Mouse (Mus musculus) bone marrow, adult 2 months (tissue): Measurements from ENCODE around the gene Smndc1. TPM values are rescaled to one million over a fixed set of nuclear protein-coding genes. Genes with fewer than 3 reads are reported as not detected.

Experiments
- H3K27ac ChIP-seq: fragments of 200-500 bp; 2 replicates; pipeline ENCODE4 v1.5.1; 2012; ENCODE audit warnings: low read depth, mild to moderate bottlenecking, control low read depth, inconsistent platforms, low read length; ENCODE audit not compliant: control insufficient read depth, poor library complexity, insufficient read depth
- H3K4me1 ChIP-seq: fragments of 200-500 bp; 2 replicates; pipeline ENCODE4 v1.6.1; 2011; ENCODE audit warnings: low read length; ENCODE audit not compliant: control insufficient read depth, insufficient read depth
- H3K4me3 ChIP-seq: fragments of 200-500 bp; replicated peaks from 2 replicates; pipeline ENCODE3; 2011; ENCODE audit warnings: mild to moderate bottlenecking, low read depth, low read length, control low read depth; ENCODE audit not compliant: control insufficient read depth
- CTCF ChIP-seq: fragments of 200-500 bp; IDR thresholded peaks from 2 replicates; pipeline ENCODE4 v1.5.1; 2011; ENCODE audit warnings: low read length, control low read depth; ENCODE audit not compliant: control insufficient read depth, insufficient read depth
- POLR2A ChIP-seq: fragments of 200-500 bp; IDR thresholded peaks from 2 replicates; pipeline ENCODE4 v1.6.1; 2011; ENCODE audit warnings: low read depth, mild to moderate bottlenecking, control low read depth, low read length, borderline replicate concordance; ENCODE audit not compliant: control insufficient read depth
- WGBS: fragments of 180-500 bp; shearing (Covaris S2); methylation state at CpG from one replicate; pipeline ENCODE4 v1.1.7; 2018; 5-methylcytosine and 5-hydroxymethylcytosine counted together
- polyA plus RNA-seq: library from polyadenylated mRNA; stranded (reverse); fragments of >200 nt; gene quantifications from 2 replicates; pipeline ENCODE4 v1.2.4, GENCODE M21; 2011; ENCODE audit warnings: low replicate concordance; ENCODE audit not compliant: missing spikeins, insufficient read depth, insufficient read length

The Smndc1 gene
- polyA plus RNA-seq, 1 experiment: 41.2 TPM

GRCm38 (mm10) chr19:53389851-53390431, 437 bp downstream of the Smndc1 start:
- H3K27ac ChIP-seq: peak overlapping the region; percentile 96
- no peak for TF ChIP-seq CTCF
- TF ChIP-seq POLR2A: no peak
- under 1% methylated on average over 59 of the region's 59 CpGs for WGBS
- H3K4me1 ChIP-seq: peaks cover 1% of the 10 kb centered on the region; the same call in 1 of the 2 replicates
- H3K4me3 ChIP-seq: peak overlapping the region; percentile 63

- 10% methylated on average over 6 of the region's 6 CpGs for WGBS
- Histone ChIP-seq H3K4me1 (peaks cover 1% of the 10 kb centered on the region; the same call in 1 of the 2 replicates), H3K27ac (no peak overlapping the region), H3K4me3 (peak overlapping the region; percentile 63)
- TF ChIP-seq CTCF: no peak
Measured at GRCm38 (mm10) chr19:53389417-53389816, 961 bp downstream of the Smndc1 start.

- Histone ChIP-seq H3K27ac (no peak overlapping the region), H3K4me3 (no peak overlapping the region), H3K4me1 (no peaks in the 10 kb centered on the region; the same call in 1 of the 2 replicates)
- no peak for TF ChIP-seq POLR2A
- TF ChIP-seq CTCF: no peak
- WGBS: 93% methylated on average over 15 of the region's 15 CpGs
Measured at GRCm38 (mm10) chr19:53383336-53383735, 7.0 kb downstream of the Smndc1 start.

- H3K27ac ChIP-seq: no peak overlapping the region
- H3K4me1 ChIP-seq: no peaks in the 10 kb centered on the region; the same call in 1 of the 2 replicates
- WGBS: 83% methylated on average over 10 of the region's 10 CpGs
- H3K4me3 ChIP-seq: no peak overlapping the region
- no peak for TF ChIP-seq POLR2A
- no peak for TF ChIP-seq CTCF
Measured at GRCm38 (mm10) chr19:53378421-53378820, 12.0 kb downstream of the Smndc1 start.

- H3K27ac ChIP-seq: no peak overlapping the region
- no peaks in the 10 kb centered on the region; the same call in 1 of the 2 replicates for H3K4me1 ChIP-seq
- WGBS: 87% methylated on average over 8 of the region's 8 CpGs
- no peak for TF ChIP-seq POLR2A
- no peak for TF ChIP-seq CTCF
- H3K4me3 ChIP-seq: no peak overlapping the region
Measured at GRCm38 (mm10) chr19:53377652-53378051, 12.7 kb downstream of the Smndc1 start.

GRCm38 (mm10) chr19:53375816-53376215, 14.6 kb downstream of the Smndc1 start:
- no peak overlapping the region for H3K4me3 ChIP-seq
- WGBS: 95% methylated on average over 9 of the region's 9 CpGs
- no peaks in the 10 kb centered on the region; the same call in 1 of the 2 replicates for H3K4me1 ChIP-seq
- H3K27ac ChIP-seq: no peak overlapping the region
- TF ChIP-seq POLR2A (no peak), CTCF (no peak)

- no peak overlapping the region for H3K27ac ChIP-seq
- TF ChIP-seq CTCF (no peak), POLR2A (no peak)
- WGBS: 95% methylated on average over 6 of the region's 6 CpGs
- no peaks in the 10 kb centered on the region; the same call in 1 of the 2 replicates for H3K4me1 ChIP-seq
- no peak overlapping the region for H3K4me3 ChIP-seq
Measured at GRCm38 (mm10) chr19:53375299-53375698, 15.1 kb downstream of the Smndc1 start.

- 91% methylated on average over 2 of the region's 2 CpGs for WGBS
- Histone ChIP-seq H3K27ac (no peak overlapping the region), H3K4me3 (no peak overlapping the region), H3K4me1 (no peaks in the 10 kb centered on the region; the same call in 1 of the 2 replicates)
- TF ChIP-seq POLR2A: no peak
- no peak for TF ChIP-seq CTCF
Measured at GRCm38 (mm10) chr19:53373570-53373969, 16.8 kb downstream of the Smndc1 start.

- Histone ChIP-seq H3K27ac (no peak within 1 kb of the TSS), H3K4me3 (no peak within 1 kb of the TSS), H3K4me1 (no peaks in the 10 kb centered on the region)
- TF ChIP-seq POLR2A: no peak
- TF ChIP-seq CTCF: no peak
- WGBS: 94% methylated on average over 13 of the region's 13 CpGs
Measured at GRCm38 (mm10) chr19:53371666-53372065, 18.7 kb downstream of the Smndc1 start, which contains the start of gene Gm10197. TSS of gene Gm10197 (minus strand) at chr19:53371766.
